Mouse (Mus musculus) retina, embryonic 14.5 days (tissue): Measurements from ENCODE around the gene Gab1.

Experiments
- DNase-seq: peaks from one replicate; pipeline ENCODE4 v3.0.0-alpha.2; 2015; ENCODE audit warnings: low spot score

The Gab1 gene

DNA sequence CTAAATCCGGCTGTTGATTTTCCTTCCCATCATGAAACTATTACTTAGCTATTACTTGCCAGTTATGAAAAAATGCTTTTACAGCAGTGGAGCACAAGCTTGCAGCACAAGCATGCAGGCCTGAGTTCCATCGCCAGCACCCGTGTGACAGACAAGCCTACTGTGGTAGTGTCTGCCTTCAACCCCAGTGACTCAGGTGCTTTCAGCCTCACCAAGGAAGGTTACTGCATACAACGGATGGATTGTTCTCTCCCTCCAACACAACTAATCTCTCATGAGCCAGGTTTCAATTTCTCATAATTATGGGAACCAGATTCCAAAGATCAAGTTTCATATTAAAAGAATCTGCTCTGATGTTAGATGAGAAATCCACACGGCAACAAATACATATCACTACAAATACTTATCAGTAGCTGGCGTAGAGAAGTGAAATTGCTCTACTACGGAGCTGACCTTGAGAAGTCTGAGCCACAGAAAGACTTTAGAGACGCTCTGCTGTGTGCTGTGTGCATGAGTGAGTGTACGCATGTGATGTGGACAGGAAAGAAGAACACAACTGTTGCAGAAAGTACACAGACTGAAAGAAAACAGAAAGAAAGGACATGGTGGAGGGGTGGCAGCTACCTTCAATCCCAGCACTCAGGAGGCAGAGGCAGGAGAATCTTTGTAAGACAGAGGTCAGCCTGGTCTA, 36.4 kb downstream of the Gab1 start:
- DNase-seq, result no peak

DNA sequence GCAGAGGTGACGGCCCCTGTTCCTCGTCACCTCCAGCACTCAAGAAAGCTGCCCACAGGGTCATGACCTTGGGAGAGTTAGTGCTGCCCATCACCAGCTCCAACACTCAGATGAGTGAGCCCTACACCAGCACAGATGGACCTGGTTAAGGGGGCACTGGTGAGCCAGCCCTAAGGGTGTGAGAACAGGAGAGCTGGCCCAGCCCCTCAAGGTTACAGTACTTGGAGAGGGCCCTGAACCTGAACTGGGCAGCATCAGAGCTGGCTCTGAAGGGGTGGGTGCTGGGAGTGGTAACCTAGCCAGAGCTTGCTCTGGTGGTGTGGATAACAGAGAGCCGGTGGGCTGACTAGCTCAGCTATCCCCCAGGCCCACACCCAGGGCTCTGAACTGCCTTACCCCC, 37.8 kb downstream of the Gab1 start:
- no peak for DNase-seq

DNA sequence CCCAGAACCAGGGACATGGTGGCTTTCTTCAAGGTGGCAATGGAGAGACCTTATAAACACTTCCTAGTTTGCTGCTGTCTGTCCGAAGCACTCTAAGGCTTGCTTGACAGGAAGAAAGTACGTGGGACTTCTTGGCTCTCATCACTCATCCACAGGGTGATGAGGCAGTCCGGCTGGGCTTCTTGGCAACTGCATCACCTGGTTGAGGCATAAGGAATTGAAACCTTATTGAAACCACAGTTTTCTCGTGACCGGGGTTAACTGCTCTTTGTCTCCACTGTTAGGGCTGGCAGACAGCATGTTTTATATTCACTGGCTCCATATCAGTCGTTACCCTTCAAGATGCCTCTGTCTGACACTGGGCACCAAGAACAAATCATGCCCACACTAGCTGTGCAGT, 40.2 kb downstream of the Gab1 start:
- no peak for DNase-seq

DNA sequence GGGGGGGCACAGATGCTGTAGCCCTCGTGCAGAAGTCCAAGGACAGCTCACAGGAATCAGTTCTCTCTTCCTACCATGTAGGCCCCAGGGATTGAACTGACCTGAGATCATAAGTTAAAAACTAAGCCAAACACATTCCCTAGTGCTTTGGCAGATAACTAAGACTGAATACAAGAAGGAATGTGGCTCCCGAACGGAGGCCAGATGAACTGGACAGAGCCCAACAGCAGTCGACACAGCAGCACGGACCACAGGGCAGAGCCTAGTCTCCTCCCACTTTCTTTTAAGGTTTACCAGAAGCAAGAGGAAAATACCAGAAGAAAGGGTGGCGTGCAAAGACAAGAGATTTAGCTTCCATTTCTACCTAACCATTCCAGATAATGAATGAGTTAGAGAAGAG, 42.1 kb downstream of the Gab1 start:
- no peak for DNase-seq

DNA sequence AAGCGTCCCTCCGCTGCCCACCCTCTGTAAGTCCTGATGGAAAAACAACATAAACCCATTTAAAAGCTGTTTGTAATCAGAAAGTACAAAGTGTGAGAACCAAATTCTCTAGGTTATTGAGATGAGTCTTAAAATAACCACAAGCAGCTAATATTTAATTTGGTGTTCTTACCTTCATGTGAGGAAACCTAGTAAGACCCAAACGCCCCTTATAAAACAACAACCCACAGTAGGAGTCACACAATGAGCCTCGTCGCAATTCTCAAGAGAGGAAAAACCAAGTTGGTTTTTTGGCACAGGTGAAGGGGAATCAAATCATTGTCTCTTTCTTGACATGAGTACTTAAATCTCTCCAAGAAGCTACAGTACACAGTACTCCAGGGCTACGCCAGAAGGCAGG, 44.9 kb downstream of the Gab1 start:
- no peak for DNase-seq

DNA sequence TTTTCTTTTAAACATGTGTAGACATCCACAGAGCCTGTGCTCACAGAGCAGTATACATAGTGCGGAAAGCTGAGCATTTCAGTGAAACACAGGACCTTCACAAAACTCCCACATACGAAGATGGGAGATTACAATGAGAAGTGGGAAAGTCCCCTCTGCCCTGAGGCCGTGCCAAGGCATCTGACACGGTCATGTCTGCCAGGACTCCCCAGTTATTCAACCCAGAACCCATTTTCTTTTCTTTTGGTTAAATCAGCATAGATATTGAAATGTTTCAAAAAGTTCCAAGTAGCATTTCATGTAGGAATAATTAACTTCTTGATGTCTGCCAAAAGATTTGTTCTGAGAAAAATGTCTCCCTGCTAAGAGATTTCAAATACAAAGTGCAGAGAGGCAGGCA, 45.9 kb downstream of the Gab1 start:
- DNase-seq, result no peak

DNA sequence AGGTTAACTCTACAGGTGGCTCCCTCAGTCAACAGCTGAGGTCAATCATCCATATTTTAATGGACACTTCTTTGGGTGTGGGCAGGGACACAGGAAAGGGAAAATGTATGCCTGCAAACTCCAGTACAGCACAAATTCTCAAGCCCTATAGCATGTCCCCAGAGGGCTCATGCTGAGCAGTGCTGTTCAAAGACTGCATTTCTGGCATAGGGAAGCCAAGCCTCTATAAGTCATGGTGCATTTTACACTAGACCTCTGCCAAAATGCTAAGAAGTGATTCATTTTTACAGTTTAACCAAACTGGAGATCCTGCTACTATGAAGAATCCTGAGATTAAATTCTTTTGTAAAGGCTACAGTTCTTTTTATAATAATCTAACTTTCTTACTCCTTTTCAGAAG, 47.8 kb downstream of the Gab1 start:
- no peak for DNase-seq

GRCm38 (mm10) chr8:80831876-80832524, 48.3 kb downstream of the Gab1 start:
- no peak for DNase-seq

GRCm38 (mm10) chr8:80830724-80831566, 49.4 kb downstream of the Gab1 start:
- DNase-seq, result no peak

DNA sequence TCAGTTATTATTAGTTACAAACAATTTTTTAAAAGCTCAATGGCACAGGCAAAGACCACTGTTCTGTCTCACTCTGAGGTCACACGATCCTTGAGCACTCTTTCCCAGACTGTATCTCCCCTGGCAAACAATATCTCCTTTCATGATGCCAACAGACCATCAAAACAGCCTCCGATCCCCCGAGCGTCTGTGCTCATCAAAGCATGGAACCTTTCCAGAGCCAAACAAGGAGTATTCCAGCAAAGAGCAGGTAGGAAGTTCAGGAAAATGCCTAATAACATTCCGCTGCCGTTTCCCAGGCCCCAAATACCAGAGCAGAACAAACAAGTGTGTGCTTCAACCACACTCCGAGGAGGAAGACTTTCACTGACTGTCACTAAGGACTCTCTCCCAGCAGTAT, 50.2 kb downstream of the Gab1 start:
- no peak for DNase-seq

DNA sequence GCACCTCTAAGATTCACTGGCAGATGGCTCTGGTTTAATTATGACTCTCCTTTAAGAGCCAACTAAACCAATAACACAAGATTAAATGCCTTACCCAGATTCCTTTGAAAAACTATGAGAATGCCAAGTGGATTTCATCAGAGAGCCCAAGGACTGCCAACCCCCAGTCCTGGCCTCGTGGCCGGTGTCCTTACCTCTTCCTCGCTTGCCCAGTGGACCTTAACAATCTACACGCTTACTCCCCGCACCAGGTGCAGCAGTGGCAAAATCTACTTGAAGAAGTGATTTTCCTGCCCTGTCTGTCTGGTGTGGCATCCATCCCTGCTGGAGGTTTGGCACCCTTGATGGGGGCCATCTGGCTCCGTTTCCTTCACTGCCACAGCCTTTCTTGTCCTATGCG, 53.3 kb downstream of the Gab1 start:
- no peak for DNase-seq

- DNase-seq, result no peak
Measured at GRCm38 (mm10) chr8:80825136-80825535, 55.2 kb downstream of the Gab1 start.

DNA sequence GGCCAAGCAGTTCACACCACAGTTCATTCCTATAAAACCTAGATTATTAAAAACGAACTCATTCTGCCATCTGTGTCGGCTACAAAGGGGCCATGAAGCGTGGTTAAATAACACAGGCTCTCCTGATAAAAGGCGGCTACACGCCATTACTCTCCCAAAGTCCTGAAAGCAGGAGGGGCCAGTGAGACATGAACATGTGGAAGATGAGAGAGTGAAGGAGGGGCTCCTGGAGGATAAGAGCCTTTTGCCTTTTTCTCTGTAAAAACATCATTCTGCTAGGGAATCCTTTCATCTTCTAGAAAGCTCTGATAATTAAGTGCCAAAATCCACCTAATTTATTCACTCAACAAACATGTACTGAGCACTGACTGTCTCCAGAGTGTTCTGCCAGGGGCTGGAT, 55.9 kb downstream of the Gab1 start:
- no peak for DNase-seq

DNA sequence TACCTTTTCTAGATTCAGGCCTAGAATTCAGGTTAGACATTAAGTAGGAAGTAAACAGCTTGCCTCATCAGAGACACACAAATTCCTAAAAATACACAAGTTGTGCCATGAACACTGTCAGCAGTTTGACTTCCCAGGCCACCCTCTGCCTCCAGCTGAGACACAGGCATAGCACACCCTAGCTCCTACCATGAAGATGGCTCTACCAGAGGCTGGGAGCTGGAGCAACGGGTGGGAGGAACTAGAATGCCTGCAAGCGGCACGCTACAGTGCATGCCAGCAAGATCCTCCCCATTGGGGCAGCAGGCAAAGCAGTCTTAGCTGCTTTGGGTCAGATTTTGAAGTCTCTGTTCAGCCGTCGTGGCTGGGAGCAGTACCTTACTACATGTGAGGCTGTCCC, 57.1 kb downstream of the Gab1 start:
- no peak for DNase-seq

DNA sequence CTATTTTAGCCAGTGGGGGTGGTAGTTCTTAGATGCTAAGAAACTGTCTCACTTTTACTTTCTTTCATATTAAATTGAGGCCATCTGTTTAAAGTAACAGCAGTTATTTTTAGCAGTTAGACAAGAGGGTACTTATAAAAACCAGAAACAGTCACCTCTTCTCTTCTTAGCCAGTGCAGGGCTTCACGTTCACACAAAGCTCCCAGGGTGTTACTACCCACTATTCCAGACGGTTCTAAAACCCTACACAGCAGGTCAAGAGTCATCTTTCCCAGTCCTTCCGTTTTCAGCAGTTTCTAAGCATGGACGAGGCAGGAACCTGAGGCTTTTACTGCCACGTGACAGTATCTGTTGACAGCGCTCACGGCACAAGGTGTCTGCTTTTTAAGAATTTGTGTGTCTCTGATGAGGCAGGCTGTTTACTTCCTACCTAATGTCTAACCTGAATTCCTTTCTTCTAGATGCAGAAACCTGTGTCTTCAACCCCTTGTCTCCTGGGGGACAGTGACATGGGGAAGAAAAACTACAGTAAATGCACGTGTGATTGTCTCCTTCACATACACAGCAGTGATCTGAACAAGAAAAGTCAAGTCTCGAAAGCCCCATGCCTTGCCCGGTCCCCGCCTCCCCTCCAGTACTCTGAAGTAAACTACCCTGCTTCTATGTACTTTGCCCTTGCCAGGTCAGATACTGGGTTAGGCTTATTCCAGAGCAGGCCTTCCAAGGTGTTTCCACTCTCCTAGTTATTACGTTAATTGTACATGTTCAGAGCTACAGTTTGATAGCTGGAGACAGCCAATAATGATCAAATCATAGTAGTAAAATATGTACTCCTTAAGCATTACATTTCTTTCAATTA, 58.7 kb downstream of the Gab1 start:
- no peak for DNase-seq

- DNase-seq, result no peak
Measured at GRCm38 (mm10) chr8:80818978-80819377, 61.3 kb downstream of the Gab1 start.

- DNase-seq, result no peak
Measured at GRCm38 (mm10) chr8:80817065-80817464, 63.3 kb downstream of the Gab1 start.

DNA sequence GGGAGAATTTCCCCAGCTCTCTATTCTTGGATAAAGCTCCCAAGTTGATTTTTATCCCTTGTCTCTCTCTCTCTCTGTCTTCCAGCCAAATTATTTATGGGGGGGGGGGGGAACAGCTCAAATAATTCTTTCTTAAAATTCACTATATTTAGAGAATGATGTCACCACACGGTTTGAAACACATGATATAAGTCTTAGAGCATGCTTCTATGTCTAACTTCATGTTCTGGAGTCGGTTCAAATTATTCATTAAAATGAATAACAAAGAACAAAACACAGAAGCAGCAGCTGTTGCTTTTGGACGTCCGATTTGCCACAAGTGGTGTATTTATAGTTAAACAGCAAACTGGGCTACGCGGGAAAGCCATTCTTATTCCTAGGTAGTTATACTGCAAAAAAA, 65.1 kb downstream of the Gab1 start:
- no peak for DNase-seq

- no peak for DNase-seq
Measured at GRCm38 (mm10) chr8:80814087-80814791, 66.1 kb downstream of the Gab1 start.

DNA sequence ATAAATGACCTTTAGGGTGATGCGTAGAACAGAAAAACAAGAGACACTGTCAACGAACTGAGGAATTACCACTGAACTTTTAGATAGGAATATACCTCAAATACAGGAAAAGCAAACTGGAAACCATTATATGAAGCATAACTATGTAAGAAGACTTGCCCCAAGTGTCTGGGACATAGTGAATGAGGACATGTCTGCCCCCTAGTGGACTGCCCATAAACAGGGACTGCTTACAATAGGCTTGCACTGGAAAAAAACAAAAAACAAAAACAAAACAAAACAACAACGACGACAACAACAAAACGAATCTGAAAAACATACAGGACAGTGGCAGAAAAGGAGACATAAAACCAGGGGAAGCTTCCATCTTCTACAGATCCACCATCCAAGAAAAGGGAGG, 66.9 kb downstream of the Gab1 start:
- DNase-seq, result peak; percentile 60

DNA sequence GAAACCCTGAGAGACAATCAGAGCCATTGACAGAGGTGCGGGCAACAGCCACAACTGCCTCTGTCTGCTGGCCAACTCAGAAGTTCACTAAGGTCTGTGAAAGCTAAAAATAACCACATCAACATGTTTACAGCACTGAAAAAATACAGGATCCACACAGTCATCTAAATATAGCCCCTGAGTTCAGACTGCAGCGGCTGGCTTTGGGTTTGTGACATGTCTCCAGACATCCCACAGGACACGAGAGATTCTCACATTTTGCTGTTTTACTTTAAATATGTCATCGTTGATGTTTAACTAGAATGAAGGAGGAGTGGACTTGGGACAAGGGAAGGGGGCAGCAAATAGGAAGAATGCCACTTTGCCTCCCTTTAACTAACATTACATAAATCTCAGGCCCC, 68.7 kb downstream of the Gab1 start:
- DNase-seq, result no peak

DNA sequence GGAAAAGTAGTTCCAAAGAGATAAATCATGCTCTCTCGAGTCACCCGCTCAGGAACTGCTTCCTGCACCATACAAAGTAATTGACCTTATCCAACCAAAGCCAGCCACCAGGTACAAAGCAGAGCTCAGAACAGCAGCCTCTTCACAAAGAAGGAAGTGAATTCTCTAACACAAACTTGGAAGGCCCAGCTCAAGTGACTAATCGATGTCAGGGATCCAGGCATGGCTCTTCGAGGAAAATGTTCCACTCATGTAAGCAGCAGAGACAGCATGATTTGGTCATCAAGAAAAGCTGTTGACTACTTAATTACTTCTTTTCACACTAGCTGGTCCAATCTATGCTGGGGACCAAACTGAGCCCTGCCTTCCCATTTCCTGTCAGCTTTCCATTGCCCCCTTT, 69.4 kb downstream of the Gab1 start:
- no peak for DNase-seq
